Mouse (Mus musculus) cerebellum, adult 2 months (tissue): ENCODE results near the gene Kdelr1.

Experiments used
- CTCF ChIP-seq: fragments of 200-500 bp; IDR thresholded peaks from 2 replicates; pipeline ENCODE4 v1.5.1; 2011; ENCODE audit warnings: low read depth, mild to moderate bottlenecking, control low read depth, low read length, moderate library complexity, borderline replicate concordance; ENCODE audit not compliant: insufficient read depth
- POLR2A ChIP-seq: fragments of 200-500 bp; IDR thresholded peaks from 2 replicates; pipeline ENCODE4 v1.6.1; 2011; ENCODE audit warnings: low read length, control low read depth, borderline replicate concordance; ENCODE audit not compliant: insufficient read depth

- TF ChIP-seq CTCF (no peak), POLR2A (no peak)
Measured at GRCm38 (mm10) chr7:45916056-45917003, 43.8 kb downstream of the Kdelr1 start.
